Mouse (Mus musculus) lung, adult 2 months (tissue): ENCODE data around the gene Plscr3.

ENCODE experiments used
- CTCF ChIP-seq: fragments of 200-500 bp; IDR thresholded peaks from 2 replicates; pipeline ENCODE4 v1.5.1; 2011; ENCODE audit warnings: mild to moderate bottlenecking, low read length, control low read depth; ENCODE audit not compliant: insufficient read depth
- POLR2A ChIP-seq: fragments of 200-500 bp; IDR thresholded peaks from 2 replicates; pipeline ENCODE4 v1.6.1; 2011; ENCODE audit warnings: low read depth, mild to moderate bottlenecking, control low read depth, low read length, borderline replicate concordance; ENCODE audit errors: extremely low read depth

- TF ChIP-seq CTCF (no peak), POLR2A (peak; percentile 74; the same call in 1 of the 2 replicates)
Measured at GRCm38 (mm10) chr11:69900471-69901405, 54.6 kb downstream of the Plscr3 start, which contains the start of the genes 2810408A11Rik and Neurl4.
